Mouse (Mus musculus): ENCODE measurements around the gene Zmiz1. TPM values are rescaled to one million over a fixed set of nuclear protein-coding genes. Genes with fewer than 3 reads are reported as not detected.

Gene Zmiz1
- polyA plus RNA-seq, 1 experiment from 2014 or later = 77.3 TPM

DNA sequence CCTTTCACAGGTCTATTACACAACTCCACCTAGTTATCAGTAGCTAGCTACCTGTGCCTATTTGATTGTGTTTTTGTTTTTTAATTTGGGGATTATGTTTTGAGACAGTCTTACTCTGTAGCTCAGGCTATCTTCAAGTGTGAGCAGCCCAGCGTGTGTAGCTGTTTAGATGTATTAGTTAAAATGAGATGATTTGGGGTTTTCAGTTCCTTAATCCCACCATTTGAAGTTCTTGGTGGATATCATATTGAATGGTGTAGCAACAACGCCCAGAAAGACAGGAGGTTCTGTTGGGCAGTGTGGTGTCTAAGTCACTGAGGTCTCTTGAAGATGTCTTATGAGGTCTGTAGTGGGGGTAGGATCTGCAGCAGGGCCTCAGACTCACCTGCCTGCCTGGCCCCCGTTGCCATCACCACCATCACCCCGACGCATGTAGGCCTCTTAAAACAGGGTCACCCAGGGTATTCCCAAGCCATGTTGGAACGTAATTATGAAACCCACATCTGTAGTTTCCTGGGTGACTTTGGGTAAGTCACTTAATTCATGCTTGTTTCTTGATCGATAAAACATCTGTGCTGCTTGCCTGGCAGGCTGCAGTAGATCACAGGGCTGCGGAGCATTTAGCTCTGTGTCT, 155.1 kb downstream of the Zmiz1 start:
- no peak overlapping the region for H3K27ac ChIP-seq
- H3K9me3 ChIP-seq = no peaks in the 10 kb centered on the region
- 88% methylated on average over 8 of the region's 8 CpGs for WGBS
- H3K36me3 ChIP-seq (replicated peaks) = no peaks in the 10 kb centered on the region
- H3K9ac ChIP-seq = no peak overlapping the region
- H3K4me3 ChIP-seq = no peak overlapping the region
- no peaks in the 10 kb centered on the region for H3K27me3 ChIP-seq (replicated peaks)
- ATAC-seq (replicated peaks) = no peak
- H3K4me2 ChIP-seq = no peak overlapping the region
- H3K4me1 ChIP-seq = peaks cover 92% of the 10 kb centered on the region

DNA sequence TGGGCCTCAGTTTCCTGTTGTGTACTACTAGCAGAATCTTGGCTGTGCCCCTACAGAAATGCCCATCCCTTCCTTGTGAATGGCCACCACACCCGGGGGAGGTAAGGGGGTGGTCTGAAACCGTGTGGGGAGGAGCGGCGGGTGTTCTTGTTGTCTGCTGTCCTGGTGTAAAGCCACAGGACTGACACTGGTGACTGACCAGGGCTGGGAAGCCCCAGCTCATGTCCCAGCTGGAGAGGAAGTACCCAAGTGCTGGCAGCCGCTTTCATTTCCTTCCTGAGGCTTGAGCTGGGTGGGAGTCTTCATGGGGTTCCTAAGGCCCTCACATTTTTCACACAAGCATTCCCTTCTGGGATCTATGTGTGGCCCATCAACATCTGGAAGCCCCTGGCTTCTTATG, 155.7 kb downstream of the Zmiz1 start:
- H3K27me3 ChIP-seq (replicated peaks) = no peaks in the 10 kb centered on the region
- WGBS = 70% methylated on average over 5 of the region's 5 CpGs
- H3K4me1 ChIP-seq = peaks cover 93% of the 10 kb centered on the region
- no peak overlapping the region for H3K4me2 ChIP-seq
- H3K4me3 ChIP-seq = no peak overlapping the region
- H3K9me3 ChIP-seq = no peaks in the 10 kb centered on the region
- no peak for ATAC-seq (replicated peaks)
- no peak overlapping the region for H3K27ac ChIP-seq
- H3K36me3 ChIP-seq (replicated peaks) = no peaks in the 10 kb centered on the region
- no peak overlapping the region; the same call in 1 of the 2 replicates for H3K9ac ChIP-seq

DNA sequence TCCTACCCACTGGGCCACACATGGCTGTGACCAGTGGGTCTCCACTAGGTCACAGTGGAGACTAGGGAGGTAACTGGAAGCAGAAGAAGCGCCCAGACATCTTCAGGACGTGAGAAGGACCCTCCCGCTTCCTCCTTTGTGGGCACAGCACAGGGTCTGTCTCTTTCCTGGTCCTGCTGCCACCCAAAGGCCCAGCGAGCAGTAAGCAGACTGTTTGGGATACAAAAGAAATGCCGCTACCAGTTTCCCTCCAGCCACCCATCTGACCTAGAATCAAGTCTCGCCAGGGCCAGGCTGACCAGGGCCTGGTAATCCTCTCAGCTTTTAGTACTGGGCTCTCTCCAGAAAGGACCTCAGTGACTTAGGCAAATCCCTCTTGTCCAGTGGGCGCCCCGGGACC, 156.6 kb downstream of the Zmiz1 start:
- no peak overlapping the region for H3K27ac ChIP-seq
- H3K36me3 ChIP-seq (replicated peaks) = no peaks in the 10 kb centered on the region
- H3K27me3 ChIP-seq (replicated peaks) = no peaks in the 10 kb centered on the region
- no peaks in the 10 kb centered on the region for H3K9me3 ChIP-seq
- H3K4me2 ChIP-seq = no peak overlapping the region
- H3K9ac ChIP-seq = no peak overlapping the region
- ATAC-seq (replicated peaks) = no peak
- H3K4me1 ChIP-seq = peaks cover 93% of the 10 kb centered on the region
- H3K4me3 ChIP-seq = no peak overlapping the region
- 89% methylated on average over 8 of the region's 8 CpGs for WGBS

- Histone ChIP-seq H3K9me3 (no peaks in the 10 kb centered on the region), H3K27me3 (replicated peaks) (no peaks in the 10 kb centered on the region), H3K4me2 (no peak overlapping the region), H3K4me3 (no peak overlapping the region), H3K4me1 (peaks cover 91% of the 10 kb centered on the region), H3K36me3 (replicated peaks) (no peaks in the 10 kb centered on the region), H3K9ac (no peak overlapping the region), H3K27ac (0 out of 2 replicates have a peak overlapping the region, but pooled peaks have one; percentile 11)
- ATAC-seq (replicated peaks) = no peak
- 80% methylated on average over 15 of the region's 15 CpGs for WGBS
Measured at GRCm38 (mm10) chr14:25616009-25616723, 157.2 kb downstream of the Zmiz1 start.

DNA sequence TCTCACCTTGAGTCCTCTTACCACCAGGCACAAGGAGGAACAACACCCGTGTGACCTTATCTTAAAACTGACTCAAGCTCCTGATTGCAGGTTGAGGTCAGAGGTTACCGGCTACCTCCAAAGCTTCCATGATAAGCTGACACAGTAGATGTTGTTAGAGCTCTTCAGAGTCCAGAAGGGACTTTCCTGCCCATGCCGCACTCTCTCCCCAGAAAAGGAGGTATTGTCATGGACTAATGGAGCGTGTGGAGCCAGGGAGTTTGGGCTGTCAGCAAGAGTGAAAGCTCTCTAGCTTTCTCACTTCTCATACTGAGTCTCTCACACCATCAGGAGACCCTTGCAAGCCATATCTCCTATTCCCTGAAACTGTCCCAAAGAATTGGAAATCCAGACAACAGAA, 158.3 kb downstream of the Zmiz1 start:
- H3K9ac ChIP-seq = no peak overlapping the region
- 60% methylated on average over 4 of the region's 4 CpGs for WGBS
- H3K27me3 ChIP-seq (replicated peaks) = no peaks in the 10 kb centered on the region
- H3K4me2 ChIP-seq = no peak overlapping the region
- H3K9me3 ChIP-seq = no peaks in the 10 kb centered on the region
- H3K27ac ChIP-seq = 0 out of 2 replicates have a peak overlapping the region, but pooled peaks have one; percentile 34
- H3K36me3 ChIP-seq (replicated peaks) = no peaks in the 10 kb centered on the region
- peaks cover 89% of the 10 kb centered on the region for H3K4me1 ChIP-seq
- no peak overlapping the region for H3K4me3 ChIP-seq
- ATAC-seq (replicated peaks) = no peak

DNA sequence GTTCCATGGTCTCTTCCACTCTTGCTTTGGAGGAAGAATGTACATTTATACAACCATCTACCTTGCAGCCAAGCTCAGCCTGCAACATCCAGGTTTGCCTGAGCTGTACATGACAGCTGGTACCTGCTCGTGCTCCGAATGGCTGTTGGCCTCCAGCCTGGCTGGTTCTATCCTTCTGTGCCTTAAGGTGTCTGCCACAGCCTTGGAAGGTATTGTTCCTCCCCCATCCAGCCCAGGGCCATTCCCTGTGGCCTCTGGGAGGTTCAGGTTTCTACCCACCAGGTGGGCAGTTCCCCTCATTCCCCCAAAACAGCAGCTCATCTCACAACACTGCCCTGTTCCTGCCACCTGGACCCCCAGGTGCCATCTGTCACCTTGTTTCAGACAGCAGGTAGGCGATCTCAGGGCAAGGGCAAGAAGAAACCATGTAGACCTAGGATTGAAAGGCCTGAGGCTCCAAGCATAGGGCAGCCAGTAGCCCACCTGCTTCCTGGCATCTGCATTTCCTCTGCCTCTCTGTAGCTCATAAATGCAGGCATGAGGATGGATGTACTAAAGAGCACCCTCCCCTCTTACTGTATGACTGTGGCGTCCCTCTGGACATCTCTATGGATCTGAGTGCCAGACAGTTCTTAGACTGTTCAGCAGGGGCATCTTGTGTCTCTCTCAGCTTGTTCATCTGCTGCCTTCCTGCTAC, 160.2 kb downstream of the Zmiz1 start:
- Histone ChIP-seq H3K27me3 (replicated peaks) (no peaks in the 10 kb centered on the region), H3K9ac (no peak overlapping the region), H3K36me3 (replicated peaks) (no peaks in the 10 kb centered on the region), H3K4me3 (no peak overlapping the region), H3K4me2 (no peak overlapping the region), H3K4me1 (peaks cover 88% of the 10 kb centered on the region), H3K27ac (peak overlapping the region; percentile 63), H3K9me3 (no peaks in the 10 kb centered on the region)
- ATAC-seq (replicated peaks) = no peak
- WGBS = 78% methylated on average over 4 of the region's 4 CpGs

DNA sequence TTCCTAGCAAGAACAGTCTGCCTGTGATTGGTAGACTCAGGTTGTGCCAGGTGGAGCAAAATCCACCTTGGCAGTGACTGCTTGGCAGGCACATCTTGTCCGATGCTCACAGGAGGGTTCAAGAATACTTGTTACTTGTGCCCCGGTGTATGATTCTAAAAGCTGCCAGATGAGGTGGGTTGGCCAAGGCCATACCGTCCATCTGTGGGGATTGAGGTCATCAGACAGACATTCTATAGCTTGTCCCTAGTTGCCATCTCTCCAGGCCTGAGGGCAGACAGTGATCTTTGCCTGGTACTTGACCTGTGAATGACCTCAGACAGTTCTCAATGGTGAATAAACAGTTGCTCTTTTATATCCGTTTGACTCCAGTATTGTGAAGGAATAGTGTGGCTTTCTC, 161.8 kb downstream of the Zmiz1 start:
- Histone ChIP-seq H3K36me3 (replicated peaks) (no peaks in the 10 kb centered on the region), H3K4me1 (peaks cover 79% of the 10 kb centered on the region), H3K9me3 (no peaks in the 10 kb centered on the region), H3K27ac (no peak overlapping the region), H3K9ac (no peak overlapping the region), H3K4me3 (no peak overlapping the region), H3K4me2 (no peak overlapping the region), H3K27me3 (replicated peaks) (no peaks in the 10 kb centered on the region)
- no peak for ATAC-seq (replicated peaks)
- WGBS = 64% methylated on average over 4 of the region's 4 CpGs

GRCm38 (mm10) chr14:25623698-25624097, 164.7 kb downstream of the Zmiz1 start:
- peak overlapping the region; percentile 6; the same call in 1 of the 2 replicates for H3K9ac ChIP-seq
- ATAC-seq (replicated peaks) = peak; percentile 52
- WGBS = 22% methylated on average over 7 of the region's 7 CpGs
- H3K36me3 ChIP-seq (replicated peaks) = no peaks in the 10 kb centered on the region
- no peaks in the 10 kb centered on the region for H3K27me3 ChIP-seq (replicated peaks)
- peaks cover 62% of the 10 kb centered on the region for H3K4me1 ChIP-seq
- H3K9me3 ChIP-seq = no peaks in the 10 kb centered on the region
- H3K4me2 ChIP-seq = no peak overlapping the region
- peak overlapping the region; percentile 81 for H3K27ac ChIP-seq
- H3K4me3 ChIP-seq = no peak overlapping the region

GRCm38 (mm10) chr14:25624659-25625058, 165.7 kb downstream of the Zmiz1 start:
- ATAC-seq (replicated peaks) = no peak
- H3K4me3 ChIP-seq = no peak overlapping the region
- no peaks in the 10 kb centered on the region for H3K36me3 ChIP-seq (replicated peaks)
- peak overlapping the region; percentile 81; the same call in 1 of the 2 replicates for H3K27ac ChIP-seq
- H3K27me3 ChIP-seq (replicated peaks) = no peaks in the 10 kb centered on the region
- peaks cover 62% of the 10 kb centered on the region for H3K4me1 ChIP-seq
- no peaks in the 10 kb centered on the region for H3K9me3 ChIP-seq
- H3K4me2 ChIP-seq = no peak overlapping the region
- no peak overlapping the region for H3K9ac ChIP-seq
- 84% methylated on average over 6 of the region's 6 CpGs for WGBS

DNA sequence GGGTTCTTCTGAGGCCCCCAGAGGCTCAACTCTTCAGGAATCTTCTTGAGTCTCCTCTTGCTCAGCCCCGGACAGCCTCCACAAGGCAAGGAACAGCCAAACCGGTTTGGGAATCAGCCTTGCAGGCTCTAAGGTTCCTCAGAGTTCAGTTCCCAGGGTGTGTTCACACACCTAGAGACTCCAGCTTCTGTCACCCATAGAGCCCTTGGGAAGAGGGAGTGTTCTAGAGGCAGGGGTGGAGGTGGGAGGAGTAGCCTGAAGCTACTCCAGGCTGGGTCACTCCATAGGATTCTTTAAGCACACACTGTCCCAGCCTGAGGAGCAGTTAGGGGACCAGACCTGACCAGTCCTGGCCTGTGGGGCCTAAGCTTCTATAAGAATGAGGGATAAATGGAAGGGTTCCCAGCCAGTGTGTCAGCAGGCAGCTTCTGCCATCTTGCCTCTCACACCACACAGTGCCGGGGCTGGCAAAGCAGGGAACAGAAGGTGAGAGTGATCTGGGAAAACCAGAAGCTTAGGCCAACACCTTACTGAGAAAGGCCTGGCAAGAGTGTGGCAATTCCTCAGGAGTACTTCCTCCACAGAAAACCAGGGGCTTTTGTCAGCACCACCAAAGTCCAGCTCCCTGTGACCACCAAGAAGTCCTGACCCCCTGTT, 168.7 kb downstream of the Zmiz1 start:
- WGBS = 77% methylated on average over 3 of the region's 3 CpGs
- H3K27me3 ChIP-seq (replicated peaks) = no peaks in the 10 kb centered on the region
- H3K27ac ChIP-seq = no peak overlapping the region; the same call in 1 of the 2 replicates
- H3K9ac ChIP-seq = no peak overlapping the region
- H3K4me1 ChIP-seq = peaks cover 52% of the 10 kb centered on the region
- H3K9me3 ChIP-seq = no peaks in the 10 kb centered on the region
- no peak overlapping the region for H3K4me3 ChIP-seq
- no peaks in the 10 kb centered on the region for H3K36me3 ChIP-seq (replicated peaks)
- no peak for ATAC-seq (replicated peaks)
- H3K4me2 ChIP-seq = no peak overlapping the region

DNA sequence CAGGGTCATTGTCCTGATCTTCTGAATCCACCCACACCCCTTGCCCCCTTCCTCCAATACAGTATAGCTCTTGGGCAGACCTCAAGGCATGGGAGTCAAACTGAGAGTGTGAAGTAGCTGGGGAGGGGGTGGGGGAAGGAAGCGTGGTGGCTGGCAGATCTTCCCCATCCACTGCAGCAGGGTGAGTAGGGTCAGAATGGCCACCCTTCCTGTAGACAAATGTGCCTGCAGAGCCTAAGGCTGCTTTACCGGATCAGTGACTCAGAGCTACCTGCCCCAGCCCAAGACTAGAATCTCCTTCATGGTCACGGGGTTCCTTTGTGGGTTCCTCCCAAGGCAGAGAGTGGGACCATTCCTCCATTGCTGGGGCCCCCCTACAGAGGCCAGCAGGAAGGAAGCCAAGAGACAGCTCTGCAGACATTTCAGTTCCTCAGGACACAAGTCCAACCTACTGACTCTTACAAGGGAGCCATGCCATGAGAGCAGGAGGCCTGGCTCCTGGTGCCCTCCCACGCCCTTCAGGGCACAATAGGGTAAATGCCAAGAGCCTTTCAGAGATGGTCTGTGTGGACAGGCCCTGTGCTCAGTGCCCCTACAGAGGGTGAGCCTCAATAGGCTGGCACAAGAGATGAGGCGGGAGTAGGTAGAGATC, 169.6 kb downstream of the Zmiz1 start:
- 89% methylated on average over 5 of the region's 5 CpGs for WGBS

More for the DNA sequence above, 169.6 kb downstream of the Zmiz1 start:
- H3K9ac ChIP-seq = no peak overlapping the region
- ATAC-seq (replicated peaks) = no peak
- H3K4me3 ChIP-seq = no peak overlapping the region
- H3K9me3 ChIP-seq = no peaks in the 10 kb centered on the region
- H3K27me3 ChIP-seq (replicated peaks) = no peaks in the 10 kb centered on the region
- H3K36me3 ChIP-seq (replicated peaks) = no peaks in the 10 kb centered on the region
- no peak overlapping the region for H3K4me2 ChIP-seq
- peak overlapping the region; percentile 16; the same call in 1 of the 2 replicates for H3K27ac ChIP-seq
- peaks cover 52% of the 10 kb centered on the region for H3K4me1 ChIP-seq
